Mouse (Mus musculus) hindbrain, postnatal 0 days (tissue): ENCODE measurements at regions not wholly inside any gene's neighbourhood (a gene's known extent, or its start where the extent isn't known, plus 50 kb on each side); places are given as distances from the start of the nearest gene placed in this dataset.

Source experiments
- ATAC-seq: fragments of 200-750 bp; cut with Nextera tagmentation; 2 replicates; pipeline ENCODE4 v1.8.0; 2017; ENCODE audit warnings: mild to moderate bottlenecking, moderate TSS enrichment, moderate library complexity
- DNase-seq: peaks from one replicate; pipeline ENCODE4 v3.0.0-alpha.2; 2015; ENCODE audit warnings: low spot score
- H3K27ac ChIP-seq: fragments of 300-500 bp; sonication (generic); 2 replicates; pipeline ENCODE4 v1.5.1; 2014; ENCODE audit warnings: mild to moderate bottlenecking
- H3K27me3 ChIP-seq: fragments of 300-500 bp; sonication (generic); 2 replicates; pipeline ENCODE4 v1.6.1; 2014; ENCODE audit warnings: low read length, mixed read lengths; ENCODE audit not compliant: insufficient read depth
- H3K36me3 ChIP-seq: fragments of 300-500 bp; sonication (generic); 2 replicates; pipeline ENCODE4 v1.6.1; 2014; ENCODE audit warnings: low read length, mixed read lengths; ENCODE audit not compliant: insufficient read depth
- H3K4me1 ChIP-seq: fragments of 300-500 bp; sonication (generic); 2 replicates; pipeline ENCODE4 v1.6.1; 2014; ENCODE audit warnings: antibody characterized with exemption, low read length, mixed read lengths; ENCODE audit not compliant: insufficient read depth
- H3K4me2 ChIP-seq: fragments of 300-500 bp; sonication (generic); 2 replicates; pipeline ENCODE4 v1.6.1; 2014; ENCODE audit warnings: low read depth, mild to moderate bottlenecking, low read length, moderate library complexity, mixed read lengths
- H3K4me3 ChIP-seq: fragments of 300-500 bp; sonication (generic); 2 replicates; pipeline ENCODE4 v1.5.1; 2014; ENCODE audit warnings: low read length
- H3K9ac ChIP-seq: fragments of 300-500 bp; sonication (generic); replicated peaks from 2 replicates; pipeline ENCODE4 v1.6.1; 2014; ENCODE audit warnings: mild to moderate bottlenecking, low read length, moderate library complexity, mixed read lengths
- H3K9me3 ChIP-seq: fragments of 300-500 bp; sonication (generic); 2 replicates; pipeline ENCODE4 v1.6.1; 2016; ENCODE audit warnings: low read length, mixed read lengths
- CTCF ChIP-seq: IDR thresholded peaks from 2 replicates; pipeline ENCODE4 v1.5.1; 2016; ENCODE audit warnings: antibody characterized with exemption, control low read depth, low read depth
- WGBS: fragments of 180-500 bp; shearing (Covaris S2); extraction: QIAGEN DNeasy Blood & Tissue Kit; methylation state at CpG from one replicate; pipeline ENCODE4 v1.1.7; 2014; 5-methylcytosine and 5-hydroxymethylcytosine counted together

- H3K9ac ChIP-seq = no peak overlapping the region
- no peak for TF ChIP-seq CTCF
- H3K27ac ChIP-seq = no peak overlapping the region
- no peaks in the 10 kb centered on the region for H3K4me1 ChIP-seq
- no peaks in the 10 kb centered on the region for H3K27me3 ChIP-seq
- DNase-seq (no peak), ATAC-seq (no peak)
- H3K4me3 ChIP-seq = no peak overlapping the region
- WGBS = 69% methylated on average over 2 of the region's 2 CpGs
- H3K9me3 ChIP-seq = no peaks in the 10 kb centered on the region
- no peak overlapping the region for H3K4me2 ChIP-seq
- no peaks in the 10 kb centered on the region for H3K36me3 ChIP-seq
Observed at GRCm38 (mm10) chr1:169408120-169408519, 123.1 kb downstream of the Nuf2 start.

GRCm38 (mm10) chr1:169400841-169401240 lies 130.4 kb downstream of the Nuf2 start:
- DNase-seq (no peak), ATAC-seq (no peak)
- Histone ChIP-seq H3K4me1 (no peaks in the 10 kb centered on the region), H3K4me2 (no peak overlapping the region), H3K36me3 (no peaks in the 10 kb centered on the region), H3K27ac (no peak overlapping the region), H3K27me3 (no peaks in the 10 kb centered on the region), H3K9ac (no peak overlapping the region), H3K9me3 (no peaks in the 10 kb centered on the region), H3K4me3 (no peak overlapping the region)
- no peak for TF ChIP-seq CTCF
- 48% methylated on average over 6 of the region's 6 CpGs for WGBS

DNA sequence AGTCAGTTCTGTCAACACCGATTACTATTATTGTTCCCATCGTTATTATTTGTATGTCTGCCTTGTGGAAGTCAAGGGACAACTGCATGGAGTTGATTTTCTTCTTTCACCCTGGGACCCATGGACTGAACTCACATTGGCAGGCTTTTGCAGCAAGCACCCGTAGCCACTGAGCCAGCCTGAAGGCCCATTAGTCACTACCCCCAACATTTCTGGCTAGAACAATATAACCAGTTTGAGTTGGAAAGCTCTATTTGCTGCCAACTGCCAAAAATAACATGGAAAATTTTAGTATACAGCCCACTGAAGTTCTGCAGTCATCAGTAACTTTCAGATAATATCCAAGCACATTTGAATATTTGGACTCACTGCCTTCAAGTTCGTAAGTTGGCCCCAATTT lies 133.9 kb downstream of the Nuf2 start:
- no peak for TF ChIP-seq CTCF
- WGBS = 88% methylated on average over 4 of the region's 4 CpGs
- Histone ChIP-seq H3K4me2 (no peak overlapping the region), H3K4me1 (no peaks in the 10 kb centered on the region), H3K36me3 (no peaks in the 10 kb centered on the region), H3K27me3 (no peaks in the 10 kb centered on the region), H3K9ac (no peak overlapping the region), H3K4me3 (no peak overlapping the region), H3K27ac (no peak overlapping the region), H3K9me3 (no peaks in the 10 kb centered on the region)
- DNase-seq (no peak), ATAC-seq (no peak)

GRCm38 (mm10) chr1:169387056-169387455 lies 144.2 kb downstream of the Nuf2 start:
- WGBS = 79% methylated on average over 1 of the region's 1 CpGs
- TF ChIP-seq CTCF = no peak
- no peak overlapping the region for H3K4me2 ChIP-seq
- no peak overlapping the region for H3K9ac ChIP-seq
- no peaks in the 10 kb centered on the region for H3K27me3 ChIP-seq
- no peaks in the 10 kb centered on the region for H3K9me3 ChIP-seq
- H3K36me3 ChIP-seq = no peaks in the 10 kb centered on the region
- H3K4me3 ChIP-seq = no peak overlapping the region
- ATAC-seq = no peak
- H3K27ac ChIP-seq = no peak overlapping the region
- H3K4me1 ChIP-seq = no peaks in the 10 kb centered on the region; the same call in 1 of the 2 replicates
- DNase-seq = no peak

GRCm38 (mm10) chr1:169385740-169386424 lies 145.4 kb downstream of the Nuf2 start:
- no peak overlapping the region for H3K9ac ChIP-seq
- no peak for DNase-seq
- TF ChIP-seq CTCF = no peak
- no peak overlapping the region for H3K4me3 ChIP-seq
- no peaks in the 10 kb centered on the region for H3K36me3 ChIP-seq
- H3K9me3 ChIP-seq = no peaks in the 10 kb centered on the region
- WGBS = 53% methylated on average over 10 of the region's 10 CpGs
- no peak for ATAC-seq
- H3K4me2 ChIP-seq = no peak overlapping the region
- H3K4me1 ChIP-seq = no peaks in the 10 kb centered on the region; the same call in 1 of the 2 replicates
- H3K27ac ChIP-seq = no peak overlapping the region
- no peaks in the 10 kb centered on the region for H3K27me3 ChIP-seq

DNA sequence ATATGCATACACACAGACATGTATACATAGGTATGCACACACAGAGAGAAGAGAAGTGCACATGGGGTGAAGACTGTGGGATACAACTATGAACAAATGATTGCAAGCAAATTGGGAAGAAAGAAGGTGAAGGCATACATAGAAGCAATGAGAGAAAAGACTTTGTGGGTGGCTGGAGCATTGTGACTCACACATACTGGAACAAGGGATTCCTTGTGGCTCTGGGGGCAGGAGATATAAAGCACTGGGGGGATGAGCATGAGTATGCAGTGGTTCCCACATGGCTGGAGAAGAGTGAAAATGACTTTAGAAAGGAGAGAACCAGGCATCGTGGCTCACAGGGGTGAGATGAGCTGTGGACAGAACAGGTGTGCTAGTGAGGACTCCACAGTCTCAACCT lies 156.6 kb downstream of the Nuf2 start:
- H3K4me3 ChIP-seq = no peak overlapping the region
- no peak for TF ChIP-seq CTCF
- H3K27me3 ChIP-seq = no peaks in the 10 kb centered on the region
- no peaks in the 10 kb centered on the region for H3K4me1 ChIP-seq
- 89% methylated on average over 1 of the region's 1 CpGs for WGBS
- ATAC-seq = no peak
- no peak overlapping the region for H3K9ac ChIP-seq
- no peaks in the 10 kb centered on the region for H3K9me3 ChIP-seq
- no peaks in the 10 kb centered on the region for H3K36me3 ChIP-seq
- no peak for DNase-seq
- H3K4me2 ChIP-seq = no peak overlapping the region
- no peak overlapping the region for H3K27ac ChIP-seq

DNA sequence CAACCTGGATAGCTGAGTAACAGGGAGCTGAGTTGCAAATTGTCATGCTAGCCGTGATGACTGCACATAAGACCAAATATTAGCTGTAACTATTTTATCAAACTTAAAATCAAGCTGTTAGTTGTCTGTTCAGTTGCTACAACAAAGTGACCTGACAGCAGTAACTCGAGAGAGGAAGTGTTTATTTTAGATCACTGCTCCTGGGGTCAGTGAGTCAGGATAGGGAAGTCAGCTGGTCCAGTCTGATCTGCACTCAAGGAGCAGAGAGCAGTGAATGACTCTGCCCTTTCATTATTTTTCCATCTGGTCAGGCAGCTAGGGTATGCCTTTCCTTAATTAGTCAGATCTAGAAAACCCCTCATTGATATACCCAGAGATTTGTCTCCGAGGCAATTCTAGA lies 162.5 kb downstream of the Nuf2 start:
- WGBS = 70% methylated on average over 3 of the region's 3 CpGs
- no peak overlapping the region for H3K4me2 ChIP-seq

More for the DNA sequence above, 162.5 kb downstream of the Nuf2 start:
- no peak overlapping the region for H3K27ac ChIP-seq
- H3K9me3 ChIP-seq = no peaks in the 10 kb centered on the region
- H3K4me3 ChIP-seq = no peak overlapping the region
- TF ChIP-seq CTCF = no peak
- no peak overlapping the region for H3K9ac ChIP-seq
- no peaks in the 10 kb centered on the region for H3K4me1 ChIP-seq
- no peaks in the 10 kb centered on the region for H3K27me3 ChIP-seq
- DNase-seq = no peak
- no peak for ATAC-seq
- no peaks in the 10 kb centered on the region for H3K36me3 ChIP-seq
